Mouse (Mus musculus) midbrain, embryonic 15.5 days (tissue): ENCODE results near the gene Rnf43. TPM values are rescaled to one million over a fixed set of nuclear protein-coding genes. Genes with fewer than 3 reads are reported as not detected.

ENCODE experiments used
- ATAC-seq: fragments of 200-750 bp; cut with Nextera tagmentation; replicated peaks from 2 replicates; pipeline ENCODE4 v1.8.0; 2017; ENCODE audit warnings: moderate TSS enrichment
- H3K27ac ChIP-seq: fragments of 300-500 bp; sonication (generic); 2 replicates; pipeline ENCODE4 v1.5.1; 2015; ENCODE audit warnings: mild to moderate bottlenecking, inconsistent platforms
- H3K27me3 ChIP-seq: fragments of 300-500 bp; sonication (generic); replicated peaks from 2 replicates; pipeline ENCODE4 v1.6.1; 2015; ENCODE audit warnings: inconsistent platforms
- H3K36me3 ChIP-seq: fragments of 300-500 bp; sonication (generic); replicated peaks from 2 replicates; pipeline ENCODE4 v1.6.1; 2015; ENCODE audit warnings: inconsistent platforms
- H3K4me1 ChIP-seq: fragments of 300-500 bp; sonication (generic); 2 replicates; pipeline ENCODE4 v1.6.1; 2015; ENCODE audit warnings: inconsistent platforms
- H3K4me2 ChIP-seq: fragments of 300-500 bp; sonication (generic); 2 replicates; pipeline ENCODE4 v1.6.1; 2015; ENCODE audit warnings: inconsistent platforms, mild to moderate bottlenecking, moderate library complexity
- H3K4me3 ChIP-seq: fragments of 300-500 bp; sonication (generic); 2 replicates; pipeline ENCODE4 v1.5.1; 2015; ENCODE audit warnings: mild to moderate bottlenecking, inconsistent platforms
- H3K9ac ChIP-seq: fragments of 300-500 bp; sonication (generic); 2 replicates; pipeline ENCODE4 v1.6.1; 2015; ENCODE audit warnings: mild to moderate bottlenecking, inconsistent platforms
- H3K9me3 ChIP-seq: fragments of 300-500 bp; sonication (generic); 2 replicates; pipeline ENCODE4 v1.6.1; 2016; ENCODE audit warnings: inconsistent platforms
- WGBS: fragments of 180-500 bp; shearing (Covaris S2); methylation state at CpG from one replicate; pipeline ENCODE4 v1.1.7; 2015; ENCODE audit warnings: mixed read lengths; 5-methylcytosine and 5-hydroxymethylcytosine counted together
- polyA plus RNA-seq: library from polyadenylated mRNA; unstranded; fragments of >200 nt; fragmentation: Nextera tagmentation; extraction: Ambion mirVana; gene quantifications from 2 replicates; pipeline ENCODE4 v1.2.1, GENCODE M21; 2015

Gene Rnf43
- polyA plus RNA-seq, 1 experiment from 2014 or later: 1.2 TPM

- WGBS: 3% methylated on average over 23 of the region's 23 CpGs
- Histone ChIP-seq H3K4me1 (peaks cover 51% of the 10 kb centered on the region), H3K9ac (peak within 1 kb of the TSS; percentile 74), H3K9me3 (no peaks in the 10 kb centered on the region), H3K27me3 (no peaks in the 10 kb centered on the region), H3K4me2 (peak within 1 kb of the TSS; percentile 91), H3K27ac (peak within 1 kb of the TSS; percentile 95), H3K4me3 (peak within 1 kb of the TSS; percentile 63), H3K36me3 (no peaks in the 10 kb centered on the region)
- peak; percentile 86 for ATAC-seq
Measured at GRCm38 (mm10) chr11:87760301-87761081, 98.0 kb downstream of the Rnf43 start, which contains the start of gene Tspoap1. Gene Tspoap1 (plus strand): TSS chr11:87760541.

GRCm38 (mm10) chr11:87761181-87761721 is 98.7 kb downstream of the Rnf43 start:
- Histone ChIP-seq H3K4me3 (peak overlapping the region; percentile 63), H3K27ac (peak overlapping the region; percentile 95), H3K9ac (peak overlapping the region; percentile 74), H3K36me3 (no peaks in the 10 kb centered on the region), H3K9me3 (no peaks in the 10 kb centered on the region), H3K4me1 (peaks cover 57% of the 10 kb centered on the region), H3K4me2 (peak overlapping the region; percentile 91), H3K27me3 (no peaks in the 10 kb centered on the region)
- no peak for ATAC-seq
- 50% methylated on average over 11 of the region's 11 CpGs for WGBS

GRCm38 (mm10) chr11:87761806-87762701 is 99.5 kb downstream of the Rnf43 start:
- H3K4me2 ChIP-seq: peak overlapping the region; percentile 91
- no peaks in the 10 kb centered on the region for H3K27me3 ChIP-seq
- no peaks in the 10 kb centered on the region for H3K36me3 ChIP-seq
- H3K27ac ChIP-seq: peak overlapping the region; percentile 2; the same call in 1 of the 2 replicates
- no peak for ATAC-seq
- peaks cover 57% of the 10 kb centered on the region for H3K4me1 ChIP-seq
- peak overlapping the region; percentile 74 for H3K9ac ChIP-seq
- peak overlapping the region; percentile 63 for H3K4me3 ChIP-seq
- WGBS: 77% methylated on average over 14 of the region's 14 CpGs
- no peaks in the 10 kb centered on the region for H3K9me3 ChIP-seq

GRCm38 (mm10) chr11:87762702-87763385 is 100.3 kb downstream of the Rnf43 start:
- Histone ChIP-seq H3K27ac (peak overlapping the region; percentile 84), H3K36me3 (no peaks in the 10 kb centered on the region), H3K9ac (peak overlapping the region; percentile 74), H3K4me2 (peak overlapping the region; percentile 91), H3K9me3 (no peaks in the 10 kb centered on the region), H3K4me1 (peaks cover 57% of the 10 kb centered on the region), H3K27me3 (no peaks in the 10 kb centered on the region), H3K4me3 (peak overlapping the region; percentile 63)
- ATAC-seq: no peak
- WGBS: 38% methylated on average over 12 of the region's 12 CpGs

- peak; percentile 69 for ATAC-seq
- Histone ChIP-seq H3K9ac (peak overlapping the region; percentile 74), H3K4me1 (peaks cover 57% of the 10 kb centered on the region), H3K27me3 (no peaks in the 10 kb centered on the region), H3K27ac (peak overlapping the region; percentile 84), H3K9me3 (no peaks in the 10 kb centered on the region), H3K4me2 (peak overlapping the region; percentile 91), H3K4me3 (peak overlapping the region; percentile 63), H3K36me3 (0 out of 2 replicates have a peak, but pooled peaks cover 4% of the 10 kb centered on the region)
- under 1% methylated on average over 17 of the region's 17 CpGs for WGBS
Measured at GRCm38 (mm10) chr11:87763511-87763987, 101.0 kb downstream of the Rnf43 start.

- peak overlapping the region; percentile 74 for H3K9ac ChIP-seq
- H3K4me2 ChIP-seq: peak overlapping the region; percentile 91
- peaks cover 6% of the 10 kb centered on the region; the same call in 1 of the 2 replicates for H3K36me3 ChIP-seq
- H3K27ac ChIP-seq: peak overlapping the region; percentile 84
- peak; percentile 37 for ATAC-seq
- WGBS: under 1% methylated on average over 61 of the region's 65 CpGs
- H3K27me3 ChIP-seq: no peaks in the 10 kb centered on the region
- no peaks in the 10 kb centered on the region for H3K9me3 ChIP-seq
- peaks cover 56% of the 10 kb centered on the region for H3K4me1 ChIP-seq
- peak overlapping the region; percentile 63 for H3K4me3 ChIP-seq
Measured at GRCm38 (mm10) chr11:87763988-87764876, 101.7 kb downstream of the Rnf43 start.

GRCm38 (mm10) chr11:87768745-87769144 is 106.2 kb downstream of the Rnf43 start:
- Histone ChIP-seq H3K27ac (no peak overlapping the region), H3K4me3 (no peak overlapping the region), H3K36me3 (peaks cover 25% of the 10 kb centered on the region), H3K9me3 (no peaks in the 10 kb centered on the region), H3K4me1 (peaks cover 16% of the 10 kb centered on the region), H3K27me3 (no peaks in the 10 kb centered on the region), H3K9ac (no peak overlapping the region), H3K4me2 (no peak overlapping the region)
- 91% methylated on average over 4 of the region's 4 CpGs for WGBS
- no peak for ATAC-seq

- no peaks in the 10 kb centered on the region for H3K27me3 ChIP-seq
- H3K4me3 ChIP-seq: no peak overlapping the region
- H3K4me1 ChIP-seq: 0 out of 2 replicates have a peak, but pooled peaks cover under 1% of the 10 kb centered on the region
- peaks cover 28% of the 10 kb centered on the region for H3K36me3 ChIP-seq
- ATAC-seq: no peak
- 61% methylated on average over 3 of the region's 3 CpGs for WGBS
- H3K4me2 ChIP-seq: no peak overlapping the region
- H3K27ac ChIP-seq: no peak overlapping the region
- H3K9me3 ChIP-seq: no peaks in the 10 kb centered on the region
- H3K9ac ChIP-seq: no peak overlapping the region
Measured at GRCm38 (mm10) chr11:87770989-87771388, 108.5 kb downstream of the Rnf43 start.

GRCm38 (mm10) chr11:87772354-87772753 is 109.8 kb downstream of the Rnf43 start:
- Histone ChIP-seq H3K9ac (no peak overlapping the region), H3K27me3 (no peaks in the 10 kb centered on the region), H3K36me3 (peaks cover 36% of the 10 kb centered on the region), H3K9me3 (no peaks in the 10 kb centered on the region), H3K4me2 (no peak overlapping the region), H3K27ac (no peak overlapping the region), H3K4me1 (no peaks in the 10 kb centered on the region), H3K4me3 (no peak overlapping the region)
- WGBS: 91% methylated on average over 3 of the region's 3 CpGs
- ATAC-seq: no peak

GRCm38 (mm10) chr11:87778100-87778765 is 115.7 kb downstream of the Rnf43 start:
- Histone ChIP-seq H3K9me3 (no peaks in the 10 kb centered on the region), H3K4me2 (peak overlapping the region; percentile 40), H3K36me3 (peaks cover 16% of the 10 kb centered on the region; the same call in 1 of the 2 replicates), H3K27ac (no peak overlapping the region), H3K27me3 (no peaks in the 10 kb centered on the region), H3K4me1 (peaks cover 15% of the 10 kb centered on the region), H3K9ac (no peak overlapping the region), H3K4me3 (peak overlapping the region; percentile 10; the same call in 1 of the 2 replicates)
- WGBS: 12% methylated on average over 30 of the region's 32 CpGs
- peak; percentile 64; the same call in 1 of the 2 replicates for ATAC-seq
